Mouse (Mus musculus) kidney, postnatal 4 days (tissue): ENCODE data around the gene Cass4.

Experiments used
- DNase-seq, 2 experiments: peaks; one replicate each; pipeline ENCODE4 v3.0.0; 2021; ENCODE audit warnings: mixed read lengths in 2 of 2

Cass4 gene

DNA sequence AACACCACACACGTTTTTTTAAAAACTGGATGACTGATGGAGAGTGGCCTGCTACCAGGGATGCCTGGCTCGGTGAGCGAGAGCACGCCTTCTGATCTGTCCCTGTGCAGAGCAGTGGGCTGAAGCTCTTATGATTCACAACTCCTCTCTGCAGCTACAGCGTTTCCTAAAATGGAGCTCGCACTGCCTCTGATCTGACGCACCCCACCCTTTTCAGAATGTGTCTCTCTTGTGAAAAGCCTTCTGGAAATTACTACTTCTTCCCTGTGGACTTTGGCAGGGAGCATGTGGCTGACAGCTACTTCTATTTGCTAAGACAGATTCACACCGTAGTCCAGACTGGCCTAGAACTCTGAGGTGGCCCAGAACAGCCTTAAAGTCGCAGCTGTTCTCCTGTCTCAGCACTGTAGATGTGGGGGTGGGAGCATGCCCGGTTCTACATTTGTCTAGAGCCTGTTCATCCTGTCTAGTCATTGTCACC is 1.5 kb upstream of the Cass4 start:
- no peak for DNase-seq

DNA sequence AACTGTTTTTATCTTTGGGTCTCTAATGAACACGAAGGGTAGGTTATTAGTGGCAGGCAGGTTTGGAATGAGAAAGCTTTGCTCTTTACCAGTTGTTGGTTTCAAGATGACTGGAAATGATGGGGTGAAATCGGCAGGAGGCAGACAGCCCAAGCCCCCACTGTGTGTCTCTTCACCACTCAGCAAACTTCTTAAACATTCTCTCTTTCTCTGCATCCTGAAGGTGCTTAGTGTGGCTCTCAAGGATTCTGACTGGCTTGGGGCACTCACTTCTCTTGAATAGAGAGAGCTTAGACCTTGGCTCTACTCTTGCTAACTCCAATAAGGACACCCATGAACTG is 428 bp downstream of the Cass4 start:
- no peak for DNase-seq

DNA sequence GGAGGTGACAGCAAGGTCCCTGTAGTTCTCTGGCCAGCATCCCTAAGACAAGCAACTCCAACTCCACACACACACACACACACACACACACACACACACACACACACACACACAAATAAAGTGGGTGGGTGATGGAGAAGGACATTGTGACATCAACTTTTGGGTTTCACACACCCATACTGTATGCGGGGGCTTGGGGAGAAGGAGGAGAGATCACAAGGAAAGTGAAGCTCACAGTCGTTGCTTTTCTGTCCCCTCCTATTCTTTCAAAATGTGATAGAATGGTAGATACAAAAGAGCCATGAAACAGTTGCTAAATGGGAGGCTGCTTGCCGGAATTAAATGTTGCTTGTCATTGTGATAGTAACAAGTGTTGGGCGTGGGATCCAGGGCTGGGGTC is 1.1 kb downstream of the Cass4 start:
- no peak for DNase-seq

DNA sequence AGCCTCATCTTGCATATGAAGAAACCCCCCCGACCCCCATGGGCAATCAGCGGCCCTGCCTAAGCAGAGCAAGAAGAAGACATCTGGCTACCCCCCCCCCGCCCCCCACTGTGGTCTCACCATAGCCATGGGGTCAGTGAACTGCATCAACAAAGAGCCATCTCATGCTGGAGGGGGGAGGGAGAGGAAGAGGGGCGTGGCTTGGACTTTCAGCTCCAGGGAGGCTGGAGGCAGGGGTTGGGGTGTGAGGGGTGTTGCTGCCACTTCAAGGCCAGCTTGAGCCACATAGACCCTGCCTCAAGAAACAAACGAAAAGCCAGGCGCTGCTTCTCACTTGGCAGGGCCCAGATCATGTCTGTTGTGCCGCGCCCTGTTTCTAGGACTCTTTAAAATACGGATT is 2.4 kb downstream of the Cass4 start:
- no peak for DNase-seq

DNA sequence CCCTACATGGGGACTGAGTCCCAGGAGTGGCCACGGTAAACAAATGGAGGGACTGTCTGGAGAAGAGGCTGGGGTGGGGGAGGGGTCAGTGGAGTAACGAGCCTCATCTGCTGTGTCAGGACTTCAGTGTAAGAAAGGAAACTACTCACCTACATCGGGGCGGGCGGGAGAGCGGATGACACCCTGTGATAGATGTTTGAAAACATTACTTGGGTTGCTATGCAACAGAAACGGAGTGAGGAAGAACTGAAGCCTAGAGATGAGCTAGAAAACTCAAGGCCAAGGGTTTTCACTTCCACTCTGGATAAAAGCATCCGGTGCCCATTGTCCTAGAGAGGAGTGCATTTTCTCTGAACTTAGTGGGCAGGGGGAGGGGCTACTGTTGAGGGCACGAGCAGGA is 6.3 kb downstream of the Cass4 start:
- peak in 1 of 2 experiments; percentile 29 for DNase-seq

DNA sequence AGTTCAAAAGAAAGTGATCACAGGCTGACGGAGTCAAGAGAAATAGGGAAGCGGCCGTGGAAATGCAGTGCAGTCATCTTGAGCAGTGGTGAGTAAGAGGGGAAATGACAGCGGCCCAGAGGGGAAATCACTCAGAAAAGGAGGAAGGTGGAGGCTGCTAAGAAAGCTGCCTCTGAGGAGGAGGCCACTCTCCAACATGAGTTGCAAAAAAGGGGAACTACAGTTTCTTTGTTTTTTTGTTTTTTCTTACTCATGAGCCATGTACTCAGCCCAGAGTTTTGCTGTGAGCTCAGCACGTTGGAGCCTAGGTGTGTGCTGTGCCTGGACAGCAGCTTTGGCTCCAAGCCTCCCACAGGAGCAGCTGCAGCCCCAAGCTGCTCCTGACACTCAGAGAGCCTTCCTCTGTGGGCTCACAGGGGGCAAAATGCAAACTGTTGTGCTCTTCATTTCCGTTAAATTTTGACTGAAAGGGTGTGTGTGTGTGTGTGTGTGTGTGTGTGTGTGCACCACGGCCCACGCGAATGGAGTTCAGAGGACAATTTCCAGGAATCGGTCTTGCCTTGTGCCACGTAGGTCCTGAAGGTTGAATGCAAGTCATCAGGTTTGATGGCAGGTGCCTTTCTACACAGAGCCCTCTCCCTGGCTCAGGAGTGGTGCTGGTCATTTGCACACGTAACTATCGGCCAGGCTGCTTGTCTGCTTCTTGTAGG is 7.7 kb downstream of the Cass4 start:
- no peak for DNase-seq

DNA sequence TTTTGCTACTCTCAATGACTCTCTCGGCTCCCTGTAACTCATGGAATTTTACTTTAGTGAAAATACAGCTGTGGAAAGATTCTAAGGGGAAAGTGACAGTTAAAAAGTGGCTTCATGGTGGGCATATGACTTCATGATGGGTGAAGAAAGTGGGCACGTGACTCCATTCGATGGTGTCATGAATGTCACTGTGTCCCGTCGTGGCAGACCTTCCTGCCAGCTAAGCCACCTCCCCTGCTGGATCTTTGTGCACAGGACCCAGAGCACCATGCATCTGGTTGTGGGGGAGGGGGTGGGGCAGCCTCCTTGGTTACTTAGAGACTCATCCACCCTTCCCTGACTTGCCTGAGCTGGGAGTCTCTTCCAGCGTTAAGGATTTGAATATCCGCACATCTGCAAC is 10.6 kb downstream of the Cass4 start:
- no peak for DNase-seq

DNA sequence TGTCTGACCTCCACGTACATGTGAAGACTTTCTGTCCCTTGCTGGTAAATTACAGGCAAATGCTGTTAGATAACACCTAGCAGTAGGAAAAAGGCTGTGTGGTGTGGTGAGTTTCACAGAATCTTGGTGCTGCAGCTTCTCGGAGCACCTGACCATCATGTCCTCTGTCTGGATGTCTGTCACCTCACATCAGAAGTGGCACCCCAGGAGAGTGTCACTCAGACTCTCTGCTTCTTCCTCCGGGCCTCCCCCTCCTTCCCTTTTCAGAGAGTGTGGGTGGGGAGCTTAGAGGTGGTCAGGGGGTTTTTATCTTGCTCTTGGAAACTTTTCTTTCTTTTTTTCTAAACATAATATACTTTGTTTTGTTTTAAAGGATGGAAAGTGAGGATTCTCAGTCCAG is 11.4 kb downstream of the Cass4 start:
- no peak for DNase-seq

DNA sequence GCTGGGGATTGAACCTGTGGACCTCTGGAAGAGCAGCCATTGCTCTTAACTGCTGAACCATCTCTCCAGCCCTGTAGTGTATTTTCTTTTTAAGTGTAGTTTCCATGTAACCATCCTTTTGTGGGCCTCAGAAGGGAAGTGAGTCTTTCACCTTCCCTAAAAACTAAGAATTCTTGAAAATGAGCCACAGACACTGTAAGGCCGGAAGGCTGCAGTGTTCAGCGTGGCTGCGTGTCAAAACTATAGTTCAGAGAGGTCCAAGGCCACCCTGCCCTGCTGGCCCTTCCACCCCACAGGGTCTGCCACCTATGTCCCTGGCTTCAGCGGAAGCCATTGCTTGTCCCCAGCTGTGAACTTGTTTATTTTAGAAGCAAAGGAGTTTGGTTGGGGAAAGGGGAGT is 12.6 kb downstream of the Cass4 start:
- no peak for DNase-seq

DNA sequence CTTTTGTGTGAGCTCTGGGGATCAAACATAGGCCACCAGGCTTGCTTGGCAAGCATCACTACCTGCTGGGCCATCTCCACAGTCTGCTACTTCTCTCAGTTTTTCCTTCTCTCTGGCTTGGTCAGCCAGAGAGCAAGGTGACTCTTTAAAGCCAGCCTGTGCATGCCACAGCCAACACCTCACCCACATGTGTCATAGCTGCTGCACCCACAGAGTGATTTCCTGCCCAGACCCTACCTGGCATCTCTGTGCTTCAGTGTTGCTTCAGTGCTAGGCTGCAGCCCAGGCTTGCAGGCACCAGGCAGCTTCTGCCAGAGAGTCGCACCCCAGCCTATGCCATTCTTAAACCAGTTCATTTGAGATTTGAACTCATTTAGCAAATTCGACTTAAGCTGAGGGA is 13.9 kb downstream of the Cass4 start:
- no peak for DNase-seq

DNA sequence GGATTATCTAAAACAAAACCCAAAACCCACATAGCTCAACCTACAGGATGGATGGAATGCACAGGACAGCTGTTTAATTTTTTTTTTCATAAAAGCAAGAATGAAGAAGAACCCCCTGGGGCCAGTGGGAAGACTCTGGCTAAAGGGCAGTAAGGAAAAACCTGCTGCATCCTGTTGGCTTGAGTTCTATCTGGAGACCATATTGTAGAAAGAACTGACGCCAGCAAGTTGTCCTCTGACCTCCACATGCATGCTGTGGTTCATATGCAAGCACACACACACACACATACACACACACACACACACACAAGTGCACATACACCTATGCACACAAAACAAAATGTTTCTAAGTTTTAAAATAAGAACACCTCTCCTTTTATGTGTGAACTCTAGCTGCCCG is 17.1 kb downstream of the Cass4 start:
- DNase-seq: no peak

DNA sequence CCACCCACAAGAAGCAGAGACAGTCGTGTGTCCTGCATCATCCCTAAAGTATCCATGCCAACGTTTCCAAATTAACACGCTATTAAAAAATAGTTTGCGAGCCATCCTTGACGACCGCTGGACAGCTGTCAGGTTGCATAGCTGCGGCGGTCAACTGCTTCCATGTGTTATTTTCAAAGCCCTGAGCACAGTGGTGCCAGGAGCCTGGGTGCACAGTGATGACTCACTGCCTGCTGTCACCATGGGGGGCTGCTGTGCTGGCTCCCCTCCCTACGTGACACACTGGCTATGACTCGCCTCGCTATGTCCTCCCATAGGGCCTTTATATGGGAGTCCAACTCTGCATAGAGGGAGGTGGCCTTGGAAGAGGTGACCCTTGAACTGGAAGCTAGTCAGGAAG is 17.5 kb downstream of the Cass4 start:
- no peak for DNase-seq

DNA sequence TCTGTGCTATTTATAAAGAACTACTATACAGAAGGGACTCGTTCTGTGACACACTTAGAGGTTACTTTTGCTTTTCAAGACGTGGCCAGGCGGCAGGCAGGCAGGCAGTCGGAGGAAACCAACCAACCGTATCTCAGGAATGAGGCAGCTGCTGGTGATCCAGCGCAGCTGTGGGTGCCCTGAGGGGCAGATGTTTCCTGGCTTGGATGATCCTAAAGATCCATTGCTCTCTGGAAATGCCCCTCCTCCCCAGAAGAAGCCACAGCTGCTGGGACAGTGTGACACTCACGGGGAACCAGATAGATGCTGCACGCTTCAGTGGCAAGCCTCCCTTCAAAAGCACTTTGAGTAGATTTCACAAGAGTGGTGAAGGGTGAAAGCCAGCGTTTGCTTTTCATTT is 18.9 kb downstream of the Cass4 start:
- peak; percentile 57 to 72 for DNase-seq

DNA sequence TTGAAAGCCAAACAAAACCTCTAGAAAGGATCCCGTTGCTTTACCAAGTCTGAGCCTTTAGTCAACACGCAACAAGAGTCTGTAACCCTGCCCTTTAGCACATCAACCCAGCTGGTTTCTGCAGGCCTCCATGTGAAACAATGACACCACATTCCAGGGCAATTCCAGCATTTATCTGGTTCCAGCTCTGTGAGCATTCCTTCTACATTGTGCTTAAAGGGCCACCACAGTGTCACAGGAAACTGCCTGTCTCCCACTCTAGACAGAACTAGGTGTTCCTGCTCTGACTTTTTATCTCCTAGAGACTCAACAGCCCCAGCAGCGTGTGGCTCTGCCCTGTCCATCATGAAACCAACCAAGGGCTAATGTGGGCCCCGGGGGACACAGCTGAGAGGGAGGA is 19.7 kb downstream of the Cass4 start:
- peak; percentile 15 to 39 for DNase-seq

DNA sequence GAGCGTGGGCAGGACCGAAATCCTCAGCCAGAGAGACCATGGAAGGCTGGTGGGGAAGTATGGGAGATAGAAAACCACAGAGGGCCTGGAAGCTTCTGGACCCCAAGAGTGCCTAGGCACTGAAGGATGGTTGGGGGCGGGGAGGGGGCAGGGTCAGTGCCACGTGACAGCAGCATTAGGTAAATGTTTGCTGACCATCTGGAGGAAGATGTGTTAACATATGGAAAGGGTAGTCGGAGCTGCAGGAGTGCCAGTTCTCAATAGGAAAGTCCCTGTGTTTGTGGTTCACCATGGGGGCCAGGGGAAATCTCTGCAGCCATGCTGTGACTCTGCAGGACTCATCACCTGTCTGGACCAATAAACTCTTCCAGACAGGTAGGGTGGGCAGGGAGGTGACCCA is 20.3 kb downstream of the Cass4 start:
- no peak for DNase-seq

DNA sequence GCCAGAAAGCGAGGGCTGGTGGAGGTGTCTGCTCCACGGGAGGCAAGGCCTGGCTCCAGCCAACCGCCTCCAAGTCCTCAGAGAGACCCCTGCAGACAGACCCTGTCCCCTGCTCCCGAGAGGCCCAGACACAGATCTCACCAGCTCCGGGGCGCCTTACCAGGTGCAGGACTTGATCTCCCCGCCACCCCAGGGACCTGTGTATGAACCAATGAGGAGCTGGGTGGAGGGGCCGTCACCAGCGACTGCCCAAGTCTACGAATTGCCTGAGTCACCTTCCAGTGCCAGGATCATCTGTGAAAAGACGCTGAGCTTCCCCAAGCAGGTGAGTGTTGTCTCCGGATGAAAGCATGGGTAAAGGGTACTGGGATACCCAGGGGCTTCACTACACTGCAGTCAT is 22.6 kb downstream of the Cass4 start:
- no peak for DNase-seq

DNA sequence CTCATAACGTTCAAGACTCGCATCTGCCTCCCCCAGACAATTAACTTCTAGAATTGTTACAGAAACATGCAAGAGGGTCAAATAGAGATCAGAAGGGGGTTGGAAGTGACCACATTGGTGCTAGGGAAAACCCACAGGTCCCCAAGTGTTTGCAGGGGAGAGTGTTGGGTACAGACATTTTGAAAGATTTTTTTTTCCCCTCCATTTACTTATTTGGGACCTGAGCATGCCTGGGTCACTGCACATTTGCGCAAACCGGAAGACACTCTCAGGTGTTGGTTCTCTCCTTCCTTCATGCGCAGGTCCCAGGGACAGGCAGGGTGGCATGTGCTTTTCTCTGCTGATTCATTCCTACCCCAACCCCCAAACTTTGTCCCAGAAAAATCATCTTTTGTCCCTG is 23.3 kb downstream of the Cass4 start:
- no peak for DNase-seq

DNA sequence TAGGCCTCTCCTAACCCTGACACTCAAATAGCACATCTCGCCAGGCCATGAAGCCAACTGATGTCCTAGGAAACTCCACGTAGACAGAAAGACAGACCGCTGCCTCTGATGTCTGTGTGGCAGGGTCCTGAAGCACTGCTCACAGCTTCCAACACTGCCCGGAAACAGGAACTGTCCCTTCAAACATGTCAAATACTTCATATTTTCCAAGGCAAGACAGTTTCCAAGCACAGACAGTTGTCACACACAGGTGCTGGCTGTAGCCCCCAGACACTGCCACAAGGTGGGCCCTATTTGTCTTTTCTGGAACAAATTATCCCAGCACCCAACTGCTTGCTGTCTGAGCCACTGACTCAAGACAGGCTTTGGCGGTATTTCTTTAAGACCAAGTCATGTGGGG is 24.6 kb downstream of the Cass4 start:
- DNase-seq: no peak

DNA sequence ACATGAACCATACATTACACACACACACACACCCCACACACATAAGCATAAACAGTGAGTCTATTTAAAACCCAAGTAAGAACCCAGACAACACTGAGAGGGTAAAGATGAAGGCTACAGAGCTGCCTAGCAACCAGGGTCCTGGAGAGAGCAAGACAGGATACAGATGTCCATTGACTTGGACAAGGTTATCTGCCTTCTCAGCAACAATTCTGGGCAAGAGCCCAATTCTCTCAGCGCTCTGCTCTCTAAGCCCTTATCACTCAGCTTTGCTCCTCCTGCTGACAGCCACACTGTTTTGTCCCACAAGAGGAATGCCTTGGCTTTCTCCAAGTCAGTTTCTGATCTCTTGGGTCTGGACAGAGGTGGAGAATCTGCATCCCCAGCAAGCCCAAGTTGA is 37.0 kb downstream of the Cass4 start:
- DNase-seq: peak; percentile 52 to 70

DNA sequence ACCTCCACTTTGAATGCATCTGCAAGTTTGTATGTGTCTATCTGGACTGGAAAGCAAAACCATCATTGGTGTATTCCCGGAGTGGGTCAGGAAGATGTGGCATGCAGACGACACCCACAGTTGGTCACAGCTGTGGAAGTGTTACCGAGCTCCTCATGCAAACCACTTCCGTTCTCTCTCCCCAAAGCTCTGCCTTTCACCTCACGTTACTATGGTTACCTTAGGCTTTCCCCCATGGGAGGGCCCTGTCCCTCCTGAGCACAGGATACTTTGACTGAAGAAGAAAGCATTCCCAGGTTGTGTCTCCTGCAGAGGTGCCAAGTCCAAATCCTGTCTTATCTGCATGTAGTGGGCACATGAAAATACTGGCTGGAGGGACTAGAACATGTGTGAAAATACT is 40.2 kb downstream of the Cass4 start:
- DNase-seq: no peak

DNA sequence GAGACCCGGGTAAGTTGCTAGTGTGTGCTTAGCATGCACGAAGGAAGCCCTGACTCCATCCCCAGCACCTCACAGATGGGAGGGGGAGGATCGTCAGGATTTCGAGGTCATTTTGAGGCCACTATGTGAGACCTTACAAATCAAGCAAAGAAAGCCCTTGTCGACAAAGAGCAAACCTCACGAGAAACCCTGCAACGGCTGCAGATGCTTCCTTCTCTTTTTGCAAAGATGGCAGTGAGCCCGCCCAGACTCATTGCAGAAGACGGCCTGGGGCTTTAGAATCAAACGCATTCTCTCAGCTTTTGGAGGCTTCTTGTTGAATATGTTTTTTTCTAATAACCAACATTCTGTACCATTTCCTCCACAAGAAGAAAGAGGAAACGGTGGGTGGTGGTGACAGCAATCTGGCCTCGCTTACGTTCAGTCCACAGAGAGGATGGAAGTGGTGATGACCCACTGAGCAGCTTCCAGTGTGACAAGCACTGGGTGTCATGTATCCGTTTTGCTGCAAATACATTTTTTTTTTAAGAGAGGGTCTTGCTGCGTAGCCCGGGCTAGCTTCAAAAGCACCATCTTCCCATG is 43.9 kb downstream of the Cass4 start:
- DNase-seq: no peak

DNA sequence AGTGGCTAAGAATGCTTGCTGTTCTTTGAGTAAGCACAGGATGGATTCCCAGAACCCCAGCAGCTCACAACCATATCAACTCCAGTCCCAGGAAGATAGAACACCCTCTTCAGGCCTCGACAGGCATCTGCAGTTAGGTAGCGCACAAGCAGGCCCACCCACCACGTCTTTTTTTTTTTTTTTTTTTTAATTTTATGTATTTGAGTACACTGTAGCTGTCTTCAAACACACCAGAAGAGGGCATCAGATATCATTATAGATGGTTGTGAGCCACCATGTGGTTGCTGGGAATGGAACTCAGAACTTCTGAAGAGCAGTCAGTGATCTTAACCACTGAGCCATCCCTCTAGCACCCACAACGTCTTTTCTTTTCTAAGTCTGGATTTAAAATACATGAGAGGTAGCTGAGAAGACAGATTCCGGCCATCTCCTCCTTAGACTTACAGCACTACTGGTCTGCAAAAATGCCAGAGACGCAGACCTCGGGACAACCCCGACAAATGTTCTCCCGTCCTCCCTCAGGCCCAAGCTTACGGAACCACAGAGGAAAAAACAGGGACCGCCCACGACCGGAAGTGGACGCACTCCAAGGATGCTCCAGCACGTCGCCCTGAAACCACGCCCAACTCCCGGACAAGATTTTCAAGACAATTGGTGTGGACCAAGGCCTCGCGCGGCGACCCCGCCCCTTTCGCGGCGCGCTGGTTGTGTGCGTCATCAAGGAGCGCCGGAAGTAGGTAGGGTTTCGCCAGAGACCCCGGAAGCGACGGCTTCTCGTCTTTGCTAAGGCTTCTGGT is 46.4 kb downstream of the Cass4 start, which contains the start of gene Rtf2:
Gene Rtf2 (plus strand): TSS at position 714 of the 797 bp plus-strand sequence.
- DNase-seq: peak; percentile 99 to 100

DNA sequence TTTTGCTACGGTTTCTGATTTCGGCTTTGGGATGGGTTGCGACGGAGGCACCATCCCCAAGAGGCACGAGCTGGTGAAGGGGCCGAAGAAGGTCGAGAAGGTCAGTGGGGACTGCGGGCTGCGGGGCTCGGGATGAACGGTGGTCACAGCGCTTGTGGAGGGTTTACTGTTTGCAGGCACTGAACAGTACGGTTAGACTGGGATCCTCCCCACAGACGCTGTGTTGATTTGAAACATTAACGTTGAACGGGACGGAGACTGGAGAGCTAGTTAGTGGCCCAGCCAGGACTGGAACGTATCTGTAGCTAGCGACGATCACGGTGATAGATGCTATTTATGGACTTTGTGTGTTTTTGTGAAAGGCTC is 47.0 kb downstream of the Cass4 start:
- no peak for DNase-seq

DNA sequence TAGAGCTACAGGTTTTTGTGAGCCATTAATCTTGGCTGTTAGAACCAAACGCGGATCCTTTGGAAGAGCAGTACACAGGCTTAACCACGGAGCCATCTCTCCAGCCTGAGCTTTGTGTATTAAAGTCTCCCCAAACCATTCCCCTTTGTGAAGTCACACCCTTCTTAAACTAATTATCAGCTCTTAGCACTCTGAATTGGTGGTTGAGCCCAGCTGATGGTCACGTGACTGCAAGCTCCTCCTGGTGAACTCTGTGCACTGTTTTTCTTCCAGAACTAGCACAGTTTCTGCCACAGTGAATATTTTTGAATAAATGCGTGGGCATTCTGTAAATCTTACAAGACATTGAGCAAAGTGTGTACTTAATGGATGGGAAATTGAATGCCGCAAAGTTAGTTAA is 47.6 kb downstream of the Cass4 start:
- DNase-seq: peak in 1 of 2 experiments; percentile 27
